Mouse (Mus musculus) kidney, postnatal 25 days (tissue): ENCODE results near the gene Fam53a.

Experiments
- DNase-seq, 2 experiments: peaks; one replicate each; pipeline ENCODE4 v3.0.0; 2021; ENCODE audit warnings: mixed read lengths in 2 of 2

Fam53a gene

DNA sequence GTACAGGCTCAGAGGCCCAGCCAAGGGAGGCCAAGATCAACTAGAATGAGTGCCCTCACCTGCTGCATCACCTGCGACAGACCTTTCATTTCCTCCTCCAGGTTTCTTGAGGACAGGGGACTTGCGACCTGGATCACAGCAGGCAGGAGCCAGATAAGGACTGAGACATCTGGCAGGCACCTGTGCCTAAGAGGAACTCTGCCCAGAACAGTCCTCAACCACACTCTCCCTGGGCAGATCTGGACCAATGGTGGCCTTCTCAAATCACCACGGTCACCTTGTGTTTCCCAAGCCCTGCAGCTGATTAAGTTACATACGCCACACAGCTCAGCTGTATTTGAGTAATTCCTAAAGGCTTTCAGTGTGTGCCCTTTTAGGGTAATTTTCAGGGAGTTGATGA lies 1.2 kb upstream of the Fam53a start:
- peak in 1 of 2 experiments; percentile 42 for DNase-seq

DNA sequence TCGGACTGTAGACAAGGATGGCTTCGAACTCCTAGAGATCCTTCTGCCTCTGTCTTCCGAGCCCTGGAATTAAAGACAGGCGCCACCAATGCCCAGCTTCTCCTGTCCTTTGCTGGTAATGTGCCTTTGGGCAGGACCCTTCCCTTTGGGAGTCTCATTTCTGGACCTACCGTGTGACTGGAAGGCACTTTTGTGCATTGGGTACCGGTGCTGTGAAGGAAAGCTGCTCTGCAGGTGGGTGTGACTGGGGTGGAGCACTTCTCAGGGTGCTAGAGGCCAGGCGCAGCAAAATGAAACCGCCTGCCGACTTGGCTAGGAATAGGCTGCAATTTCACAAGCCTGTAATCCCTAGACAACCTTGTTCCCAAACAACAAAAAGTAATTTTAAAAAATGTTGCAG lies 626 bp upstream of the Fam53a start:
- peak; percentile 24 to 70 for DNase-seq

DNA sequence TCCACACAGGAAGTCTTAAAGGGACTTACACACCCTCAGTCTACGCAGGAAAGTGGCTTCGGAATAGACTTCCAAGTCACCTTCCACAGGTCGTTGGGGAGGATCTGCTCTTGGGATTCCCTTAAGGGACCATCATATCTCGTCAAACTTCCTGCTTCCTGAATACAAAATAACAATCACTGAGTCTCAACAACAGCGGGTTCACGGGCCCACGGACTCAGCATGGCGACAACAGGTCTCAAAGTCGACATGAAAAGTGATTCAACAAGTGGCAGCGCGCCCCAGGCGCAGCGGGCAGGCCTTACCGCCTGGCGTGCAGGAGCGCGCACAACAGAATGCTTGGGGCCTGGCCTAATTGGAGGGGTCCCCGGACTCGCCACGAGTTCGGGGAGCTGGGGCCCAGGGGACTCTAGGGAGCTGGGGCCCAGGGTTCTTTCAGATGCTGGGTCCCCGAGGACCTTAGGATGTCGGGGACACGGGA lies 575 bp downstream of the Fam53a start:
- peak; percentile 35 to 72 for DNase-seq

DNA sequence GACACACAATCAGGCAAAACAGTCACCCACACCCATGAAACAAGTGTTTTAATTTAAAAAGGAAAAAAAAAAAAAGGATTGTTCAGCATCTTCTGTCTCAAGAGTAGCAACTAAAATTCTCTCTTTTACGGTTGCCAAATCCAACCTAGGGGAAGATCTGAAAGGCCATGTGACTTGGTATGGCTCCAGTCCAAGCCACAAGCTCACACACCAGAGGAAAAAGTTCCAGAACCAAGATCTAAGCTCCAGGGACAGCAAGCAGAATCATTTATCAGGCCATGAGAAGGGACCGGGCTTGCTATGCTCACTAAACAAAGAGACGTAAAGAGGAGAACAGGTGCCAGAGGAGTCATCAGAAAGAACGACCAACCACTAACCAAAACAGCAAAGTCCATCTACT lies 1.5 kb downstream of the Fam53a start:
- DNase-seq: peak; percentile 51 to 54

DNA sequence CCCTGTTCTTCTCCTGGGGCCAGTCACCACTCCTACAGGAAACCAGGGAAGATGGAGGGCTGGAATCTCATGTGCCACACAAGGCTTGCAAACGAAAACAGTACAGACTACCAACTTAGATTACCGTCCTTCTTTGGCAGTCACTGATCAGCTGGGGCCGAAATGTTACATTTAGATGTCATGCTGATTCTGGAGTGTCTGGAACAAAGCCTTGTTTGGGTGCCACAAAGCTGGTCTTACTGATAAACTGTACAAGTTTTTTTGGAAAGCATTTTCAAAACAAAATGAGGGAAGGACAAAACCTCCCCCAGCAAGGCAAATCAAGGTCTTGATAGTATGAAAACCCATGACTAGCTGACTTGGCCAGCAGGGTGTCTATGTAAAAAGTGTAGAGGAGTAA lies 5.7 kb downstream of the Fam53a start:
- DNase-seq: no peak

DNA sequence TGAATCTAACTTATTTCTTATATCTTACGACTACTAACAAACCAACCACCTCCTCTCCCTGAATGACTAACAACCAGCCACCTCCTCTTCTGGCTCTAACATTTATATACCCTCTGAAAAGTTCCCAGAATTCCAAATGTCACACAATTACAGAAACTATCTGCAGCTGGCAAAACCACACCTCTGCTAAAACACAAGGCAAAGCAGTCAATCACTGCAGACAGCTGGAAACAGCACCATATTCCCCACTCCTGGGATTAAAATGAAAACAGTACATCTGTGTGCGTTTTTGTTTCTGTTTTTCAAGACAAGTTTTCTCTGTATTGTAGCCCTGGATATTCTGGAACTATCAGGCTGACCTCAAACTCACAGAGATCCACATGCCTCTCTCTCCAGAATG lies 6.8 kb downstream of the Fam53a start:
- DNase-seq: no peak

DNA sequence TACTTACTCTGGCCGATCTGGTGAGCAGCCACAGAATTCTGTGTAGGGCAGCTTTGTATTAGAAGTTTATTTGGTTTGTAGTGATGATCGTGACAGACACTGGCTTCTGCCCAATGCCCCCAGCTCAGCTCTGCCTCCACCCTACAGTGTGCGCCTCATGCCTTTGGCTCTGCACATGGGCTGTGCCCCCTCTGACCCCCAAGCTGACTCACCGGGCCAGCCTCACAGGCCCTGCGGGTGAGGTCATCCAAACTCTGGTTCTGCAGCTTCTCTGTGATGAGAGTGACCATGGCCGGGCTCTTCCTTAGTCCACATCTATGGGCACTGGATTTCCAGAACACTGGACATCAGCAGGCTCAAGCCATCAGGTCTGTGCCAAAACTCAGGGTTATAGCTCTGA lies 15.0 kb downstream of the Fam53a start:
- no peak for DNase-seq

DNA sequence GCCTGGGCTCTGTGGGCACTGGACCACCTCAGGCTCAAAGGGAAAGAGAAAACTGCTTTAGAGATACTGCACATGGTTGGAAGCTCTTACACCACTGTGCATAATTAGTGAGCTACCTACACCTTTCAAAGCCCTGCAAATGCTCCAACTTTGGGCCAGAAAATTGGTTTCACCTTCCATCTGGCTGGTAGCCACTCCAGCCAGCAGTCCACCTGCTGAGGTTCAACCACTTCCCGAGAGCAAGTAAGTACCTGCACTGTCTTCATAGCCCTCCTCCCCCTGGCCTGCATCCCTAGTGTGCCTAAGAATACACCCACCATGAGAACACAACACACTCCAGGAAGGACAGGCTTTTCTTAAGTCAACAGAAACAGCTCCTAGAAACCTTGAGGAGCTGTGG lies 17.6 kb downstream of the Fam53a start:
- no peak for DNase-seq

DNA sequence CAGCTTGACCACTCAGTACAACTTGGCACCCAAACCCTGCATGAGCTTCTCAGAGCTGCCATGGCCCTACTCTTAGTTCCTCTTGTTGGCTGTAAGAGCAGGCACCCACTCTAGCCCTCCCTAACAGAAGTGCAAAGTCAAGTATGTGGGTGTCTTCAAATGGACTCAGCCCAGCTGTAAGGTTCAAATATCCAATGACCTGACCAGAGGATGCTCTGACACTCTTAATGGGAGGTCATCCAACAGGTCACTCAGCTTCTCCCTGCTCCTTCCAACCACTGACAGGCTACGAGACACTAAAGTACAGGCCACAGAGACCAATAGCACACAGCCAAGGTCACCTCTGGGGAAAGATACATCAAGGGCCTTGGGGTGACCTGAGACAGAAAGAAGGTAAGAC lies 20.2 kb downstream of the Fam53a start:
- DNase-seq: no peak

DNA sequence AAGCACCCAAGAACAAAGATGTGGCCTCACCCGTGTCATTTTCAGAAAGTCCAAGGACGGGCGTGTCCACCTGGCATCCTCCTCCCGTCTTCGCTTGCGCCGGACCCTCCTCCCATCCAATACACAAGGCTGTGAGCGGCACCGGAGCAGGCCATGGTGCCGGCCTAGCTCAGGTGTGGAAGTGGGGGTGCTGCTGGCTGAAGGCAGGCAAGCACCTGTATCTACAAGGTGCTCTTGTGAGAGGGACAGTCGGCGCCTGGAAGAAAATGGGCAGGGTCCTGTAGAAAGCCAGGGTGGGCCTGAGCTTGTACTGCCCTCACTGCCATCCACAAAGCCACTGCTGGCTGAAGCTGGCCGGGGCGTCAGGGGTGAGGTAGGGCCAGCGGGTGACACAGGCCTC lies 22.0 kb downstream of the Fam53a start:
- no peak for DNase-seq

DNA sequence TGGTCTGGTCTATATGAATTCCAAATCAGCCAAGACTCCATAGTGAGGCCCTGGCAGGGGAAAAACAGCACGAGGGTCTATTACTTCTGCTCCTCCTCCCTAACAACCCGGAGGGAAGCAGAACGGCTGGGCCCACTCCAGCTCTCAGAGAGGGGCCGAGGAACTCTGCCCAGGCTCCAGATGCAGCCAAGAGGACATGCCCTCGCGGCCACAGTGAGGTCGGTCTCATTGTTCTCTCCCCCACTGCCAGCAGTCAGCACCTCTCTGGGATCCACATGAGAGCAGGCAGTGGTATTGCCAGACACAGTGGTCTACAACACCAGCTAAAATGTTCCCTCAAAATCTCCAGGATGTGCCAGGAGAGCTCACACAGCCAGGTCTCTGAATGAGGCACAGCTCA lies 22.8 kb downstream of the Fam53a start:
- DNase-seq: no peak

DNA sequence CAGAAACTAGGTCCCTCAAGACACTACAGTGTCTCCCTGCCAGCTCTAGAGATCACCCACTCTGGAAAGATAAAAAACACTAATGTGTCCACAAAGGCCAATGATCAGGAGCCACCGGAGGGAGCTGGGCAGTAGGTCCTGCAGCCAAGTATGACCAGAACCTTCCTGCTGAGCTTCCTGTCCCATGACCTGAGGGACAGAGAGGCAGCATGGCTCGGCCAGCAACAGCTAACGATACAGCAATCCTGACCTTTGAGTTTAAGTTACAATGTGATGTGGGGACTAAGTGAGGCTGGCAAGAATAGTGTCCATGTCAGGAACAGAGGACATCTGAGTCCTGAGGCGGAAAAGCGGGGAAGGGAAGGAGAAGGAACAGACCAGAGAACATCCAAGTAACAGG lies 24.1 kb downstream of the Fam53a start:
- DNase-seq: no peak

DNA sequence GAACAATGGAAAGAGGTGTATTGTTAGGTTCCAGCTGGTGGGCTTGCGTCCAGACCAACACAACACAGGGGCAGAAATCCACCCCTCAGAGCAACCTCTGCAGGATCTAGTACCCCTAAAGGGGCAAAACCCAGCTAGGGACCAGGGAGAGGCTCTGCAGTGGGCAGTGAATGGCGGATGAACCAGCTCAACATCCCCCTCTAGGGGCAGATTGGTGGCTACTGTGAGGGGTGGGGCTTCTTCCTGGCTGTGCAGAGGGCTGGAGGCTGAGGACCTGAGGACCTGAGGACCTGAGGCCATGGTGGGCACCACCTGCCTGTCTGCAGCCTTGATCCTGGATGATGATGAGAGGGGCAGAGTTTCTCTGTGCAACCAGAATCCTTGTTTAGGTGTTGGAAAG lies 35.8 kb downstream of the Fam53a start:
- DNase-seq: no peak

DNA sequence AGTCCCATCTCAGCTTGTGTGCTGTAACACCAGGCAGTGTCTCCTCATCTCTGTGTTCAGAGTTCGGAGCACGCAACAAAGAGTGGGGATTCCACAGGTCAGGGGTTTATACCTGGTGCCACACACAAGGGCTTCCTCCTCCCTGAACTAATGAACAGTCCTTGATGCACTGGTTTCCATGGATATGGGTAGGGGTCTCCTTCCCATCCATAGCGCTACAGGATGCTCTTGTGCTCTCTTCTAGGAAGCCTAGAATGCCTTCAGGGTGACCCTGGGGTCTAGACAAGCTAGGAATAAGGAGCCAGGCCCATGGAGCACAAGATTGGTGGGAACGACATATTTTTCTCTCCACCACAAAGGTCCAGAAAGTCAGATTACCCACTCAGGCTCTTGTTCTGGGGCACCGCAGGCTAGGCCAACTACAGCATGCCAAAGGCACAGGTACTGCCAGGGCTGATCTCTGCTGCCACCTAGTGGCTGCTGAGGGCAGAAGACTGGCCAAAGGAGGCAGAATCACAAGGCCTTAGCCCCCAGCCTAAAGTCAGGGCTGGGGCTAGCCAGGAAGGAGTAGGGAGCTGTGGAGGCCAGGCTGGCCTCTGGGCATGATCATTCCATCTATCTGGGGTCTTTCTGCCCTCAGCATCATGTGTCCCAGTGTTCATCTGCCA lies 40.1 kb downstream of the Fam53a start:
- DNase-seq: peak; percentile 71 to 77

DNA sequence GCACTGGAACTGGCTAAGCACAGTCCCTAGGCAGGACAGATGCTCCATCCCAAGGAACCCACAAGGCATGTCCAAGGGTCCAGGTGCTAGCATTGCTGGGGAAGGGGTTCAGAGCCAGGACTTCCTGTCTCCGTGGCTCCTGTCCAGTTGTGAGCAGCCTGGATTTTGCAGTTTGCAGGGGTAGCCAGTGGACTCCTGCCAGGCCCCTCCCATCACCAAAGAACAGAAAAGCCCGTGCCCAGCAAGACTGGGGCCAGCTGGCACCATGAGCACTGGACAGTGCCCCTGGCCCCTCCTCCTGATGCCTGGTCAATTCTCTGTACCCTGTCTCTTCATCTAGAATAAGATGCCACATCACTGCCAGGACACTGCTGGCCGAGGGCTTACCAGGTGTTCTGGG lies 41.4 kb downstream of the Fam53a start:
- DNase-seq: no peak

DNA sequence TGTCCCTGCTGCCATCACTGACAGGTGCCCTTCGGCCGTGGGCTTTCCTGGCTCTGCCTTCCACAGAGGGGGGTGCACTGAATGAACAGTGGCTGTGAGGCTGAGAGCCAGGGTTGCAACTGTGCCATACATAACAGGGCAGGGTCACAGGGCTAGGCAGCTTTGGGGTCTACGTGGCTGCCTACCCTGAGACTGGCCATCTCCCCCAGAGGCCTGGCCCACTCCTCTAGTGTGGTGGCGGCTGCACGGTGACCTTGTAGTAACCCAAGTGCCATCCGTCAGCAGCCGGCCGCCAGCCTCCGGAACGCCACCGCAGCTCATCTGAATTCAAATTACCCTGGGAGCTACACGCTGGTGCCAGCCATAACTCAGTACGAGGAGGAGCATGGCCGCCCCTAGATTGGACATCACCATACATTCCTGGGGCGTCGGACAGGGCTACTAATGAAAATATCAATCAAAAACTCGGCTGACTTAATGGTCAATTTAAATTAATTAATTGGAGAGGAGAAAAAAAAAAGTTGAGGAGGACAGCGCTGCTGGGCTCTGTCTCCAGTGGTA lies 41.9 kb downstream of the Fam53a start:
- DNase-seq: no peak

DNA sequence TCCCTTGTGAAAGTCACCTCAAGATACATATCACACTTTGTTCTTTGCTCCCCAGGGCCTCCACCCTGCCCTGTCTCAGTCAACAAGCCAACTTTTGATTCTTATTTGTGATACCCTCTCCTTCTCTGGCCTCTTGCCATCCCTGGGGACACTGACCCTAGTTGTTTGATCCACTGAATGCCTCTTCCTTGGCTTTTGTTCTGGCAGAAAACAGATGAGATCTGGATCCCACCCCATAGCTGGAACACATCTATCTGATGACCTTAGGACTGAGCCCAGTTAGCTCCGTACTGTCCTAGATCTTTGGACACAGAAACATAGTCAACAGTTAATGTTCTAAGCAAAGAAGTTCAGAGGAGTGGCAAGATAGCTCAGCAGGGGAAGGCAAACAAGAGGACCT lies 49.1 kb downstream of the Fam53a start:
- DNase-seq: no peak

DNA sequence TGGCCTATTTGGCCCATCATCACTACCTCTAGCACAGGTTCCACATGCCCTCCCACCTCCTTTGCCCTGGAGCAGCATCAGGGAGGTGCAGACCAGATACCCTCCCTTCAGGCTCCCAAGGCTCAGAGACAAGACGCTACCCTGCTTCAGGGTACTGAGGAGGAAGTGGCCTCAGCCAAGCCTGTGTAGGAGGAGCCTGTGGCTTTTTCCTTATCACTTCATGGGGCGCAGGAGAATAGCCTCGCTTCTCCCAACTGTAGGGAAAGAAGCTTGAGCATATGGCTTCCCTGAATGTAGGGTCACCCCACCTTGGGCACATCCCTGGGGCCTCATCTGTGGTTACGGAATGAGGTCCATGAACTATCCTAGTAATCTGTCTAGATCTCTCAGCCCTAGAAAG lies 55.2 kb downstream of the Fam53a start:
- DNase-seq: no peak

DNA sequence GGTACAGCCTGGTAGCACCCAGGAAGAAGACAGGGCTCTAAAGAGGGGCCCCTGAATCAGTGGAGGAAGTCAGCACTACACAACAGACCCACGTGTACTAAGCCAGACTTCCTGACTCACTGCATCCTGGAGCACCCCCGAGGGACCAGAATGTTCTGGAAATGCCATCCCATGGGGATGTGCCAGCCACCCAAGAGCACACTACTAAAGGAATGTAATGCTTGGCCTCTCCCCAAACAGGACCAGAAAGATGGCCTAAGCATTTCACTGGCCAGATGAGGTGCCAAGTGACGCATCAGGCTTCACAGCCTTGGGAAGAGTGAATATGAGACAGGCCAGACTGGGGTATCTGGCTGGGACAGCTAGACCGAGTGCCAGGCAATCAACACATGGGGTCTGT lies 63.5 kb downstream of the Fam53a start:
- no peak for DNase-seq

DNA sequence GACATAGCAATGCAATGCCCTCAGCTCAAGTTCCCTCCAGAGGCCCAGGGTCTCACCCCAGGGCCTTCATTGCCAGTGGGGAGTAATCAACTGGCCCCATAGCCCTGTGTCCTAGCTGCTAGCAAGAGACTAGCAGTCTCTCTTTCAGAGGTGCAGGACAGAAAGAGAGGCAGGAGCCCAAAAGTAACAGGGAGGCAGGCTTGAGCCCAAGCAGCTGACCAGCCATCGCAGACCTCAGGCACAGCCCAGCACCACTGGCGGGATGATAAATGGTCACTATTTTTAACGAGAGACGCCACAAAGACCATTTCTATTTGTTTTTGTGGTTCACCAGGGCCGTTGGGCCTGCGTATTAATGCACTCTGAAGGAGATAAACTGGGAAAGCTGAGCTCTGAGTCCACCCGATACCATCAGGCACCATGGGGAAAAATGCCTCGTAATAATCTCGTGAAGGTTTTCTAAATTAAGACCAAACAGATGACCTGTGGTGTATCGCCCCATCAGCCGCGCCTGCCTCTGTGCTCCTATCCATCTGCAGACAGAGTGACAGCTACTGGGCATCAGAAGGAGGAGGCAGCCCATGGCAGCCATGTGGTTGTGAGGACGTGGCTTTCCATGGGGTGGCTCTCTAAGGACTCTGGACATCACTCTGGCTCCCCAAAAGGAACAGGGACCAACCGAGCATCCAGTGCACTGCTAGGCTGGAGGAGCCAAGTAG lies 73.0 kb downstream of the Fam53a start:
- DNase-seq: no peak
